In the genomic region with DNA sequence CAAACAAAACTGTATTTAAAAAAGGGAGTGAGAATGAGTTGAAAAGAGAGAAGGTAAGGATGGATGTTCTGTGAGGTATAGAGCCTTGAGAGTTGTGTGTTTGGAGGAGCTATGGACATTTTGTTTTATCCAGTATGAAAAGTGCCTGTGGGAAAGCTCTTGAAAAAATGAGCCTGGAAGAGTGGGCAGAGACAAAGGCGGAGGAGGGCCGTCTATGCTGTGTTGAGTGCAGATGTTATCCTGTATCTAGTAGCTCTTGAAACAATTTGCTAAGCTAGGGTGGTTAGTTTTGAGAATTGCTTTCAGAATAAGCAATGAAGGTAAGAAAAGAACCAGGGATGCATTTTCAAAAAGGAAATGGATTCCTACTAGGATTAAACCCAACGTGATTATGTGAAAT, we compare ENCODE assay signal across 30 mouse cellular contexts. TPM values are rescaled to one million over a fixed set of nuclear protein-coding genes. Genes with fewer than 3 reads are reported as not detected.
A peak's percentile ranks its signal among the peaks of the same experiment; 100 is the strongest.
DNase-seq lines count a peak whose midpoint lies in the region; ATAC-seq lines count a peak whose summit lies in the region.
"Had no signal": no experiment of that assay in that cellular context is flagged by ENCODE, and none has a peak within 500 bp of the region (broad histone marks: within the 10 kb centered on the region; RNA-seq: fewer than 3 reads in every experiment).

No protein-coding gene starts in this region.

- ATAC-seq in hindbrain, embryonic 12.5 days (ENCODE audit: low FRiP score): no peak
- ATAC-seq: forebrain, embryonic 15.5 days; hindbrain, embryonic 16.5 days; intestine, embryonic 15.5 days; Patski had no signal

- no peak overlapping the region for H3K27ac ChIP-seq in hindbrain, embryonic 12.5 days
- H3K27ac ChIP-seq: embryonic facial prominence, embryonic 10.5 days; embryonic facial prominence, embryonic 13.5 days; forebrain, embryonic 12.5 days; forebrain, embryonic 15.5 days; heart, adult 2 months; heart, embryonic 10.5 days; heart, embryonic 13.5 days; hindbrain, embryonic 13.5 days; intestine, embryonic 15.5 days had no signal

- H3K9ac ChIP-seq in hindbrain, embryonic 12.5 days: no peak overlapping the region
- H3K9ac ChIP-seq: embryonic facial prominence, embryonic 13.5 days; forebrain, embryonic 12.5 days; forebrain, embryonic 15.5 days; heart, embryonic 13.5 days; hindbrain, embryonic 13.5 days; intestine, embryonic 15.5 days had no signal

- DNase-seq in frontal cortex, adult 2 months (ENCODE audit: extremely low spot score in 1 of 2, low spot score in 1 of 2): peak; percentile 11 to 53
- DNase-seq in frontal cortex, postnatal 10 days (ENCODE audit: low spot score in 2 of 2): no peak
- DNase-seq in left cerebral cortex, adult 18-20 months (ENCODE audit: low spot score in 2 of 2): peak; percentile 10 to 21
- no peak for DNase-seq in left cerebral cortex, postnatal 14 days (ENCODE audit: low spot score in 2 of 2)
- peak; percentile 6 to 48 for DNase-seq in right cerebral cortex, postnatal 36 days (ENCODE audit: low spot score in 2 of 2)
- DNase-seq in right cerebral cortex, postnatal 4 days: no peak
- DNase-seq: adrenal gland, postnatal 14 days; B cell, adult 2 months; cerebellum, adult 11-12 months; cerebellum, adult 8-10 months; cerebellum, postnatal 10 days; cerebellum, postnatal 36 days; embryo, embryonic 11 days; gastrocnemius, postnatal 25 days; heart, adult 2 months; heart, postnatal 14 days had no signal

- WGBS in hindbrain, embryonic 12.5 days: 83% methylated on average over 3 of the region's 3 CpGs

- no peaks in the 10 kb centered on the region for H3K4me1 ChIP-seq in hindbrain, embryonic 12.5 days
- H3K4me1 ChIP-seq: embryonic facial prominence, embryonic 10.5 days; embryonic facial prominence, embryonic 13.5 days; forebrain, embryonic 12.5 days; forebrain, embryonic 15.5 days; heart, embryonic 10.5 days; heart, embryonic 13.5 days; hindbrain, embryonic 13.5 days; intestine, embryonic 15.5 days had no signal

- H3K4me3 ChIP-seq in hindbrain, embryonic 12.5 days: no peak overlapping the region
- H3K4me3 ChIP-seq: embryonic facial prominence, embryonic 10.5 days; embryonic facial prominence, embryonic 13.5 days; erythroblast, embryonic 14.5 days; forebrain, embryonic 12.5 days; forebrain, embryonic 15.5 days; heart, adult 2 months; heart, embryonic 10.5 days; heart, embryonic 13.5 days; hindbrain, embryonic 13.5 days; intestine, embryonic 15.5 days had no signal

- H3K27me3 ChIP-seq in hindbrain, embryonic 12.5 days: no peaks in the 10 kb centered on the region
- H3K27me3 ChIP-seq: CH12.LX; embryonic facial prominence, embryonic 13.5 days; forebrain, embryonic 12.5 days; forebrain, embryonic 15.5 days; heart, embryonic 13.5 days; hindbrain, embryonic 13.5 days; intestine, embryonic 15.5 days; Patski had no signal

- intact Hi-C loops in left cerebral cortex, postnatal 14 days (cut with DNase I): no loop called here

- H3K4me2 ChIP-seq in hindbrain, embryonic 12.5 days (replicated peaks): no peak overlapping the region
- H3K4me2 ChIP-seq: embryonic facial prominence, embryonic 13.5 days; forebrain, embryonic 12.5 days; forebrain, embryonic 15.5 days; heart, embryonic 13.5 days; hindbrain, embryonic 13.5 days; intestine, embryonic 15.5 days had no signal

- H3K36me3 ChIP-seq in hindbrain, embryonic 12.5 days: 0 out of 2 replicates have a peak, but pooled peaks cover 8% of the 10 kb centered on the region
- H3K36me3 ChIP-seq: G1E; intestine, embryonic 15.5 days had no signal

- no peaks in the 10 kb centered on the region for H3K9me3 ChIP-seq in hindbrain, embryonic 12.5 days (replicated peaks)
- H3K9me3 ChIP-seq: embryonic facial prominence, embryonic 10.5 days; embryonic facial prominence, embryonic 13.5 days; forebrain, embryonic 12.5 days; forebrain, embryonic 15.5 days; G1E; heart, embryonic 10.5 days; heart, embryonic 13.5 days; hindbrain, embryonic 13.5 days; intestine, embryonic 15.5 days had no signal

RNA-seq across cellular contexts. Expression of a gene that starts 22.0 kb away (rescaled TPM):
- 40.4 and 44.9 TPM in 2 replicates for polyA plus RNA-seq in frontal cortex, adult 2 months (2012; rRNA removed)
- total RNA-seq in left cerebral cortex, adult 18-20 months (2021): 10 to 100 TPM; 36.2 to 38.8 TPM
- 10 to 100 TPM; 39.6 to 46.0 TPM for total RNA-seq in left cerebral cortex, postnatal 14 days (2021)
- polyA plus RNA-seq in hindbrain, embryonic 12.5 days (2016; fragmentation: Nextera tagmentation; extraction: Ambion mirVana): 108 and 113 TPM in 2 replicates

Comparison
In these comparisons a context has a peak if more than half of its experiments do, and no peak if none do; other contexts are left out.
1. DNase-seq: peak in frontal cortex, adult 2 months (2 of 2), left cerebral cortex, adult 18-20 months (2 of 2) and right cerebral cortex, postnatal 36 days (2 of 2); none in frontal cortex, postnatal 10 days (0 of 2), left cerebral cortex, postnatal 14 days (0 of 2) and right cerebral cortex, postnatal 4 days (single experiment).